Mouse (Mus musculus): ENCODE measurements around the gene Car9.
"Not testable (repeated sequence)": the region's sequence is repeated elsewhere in the genome, so short reads cannot be mapped to it uniquely, and the experiment has no call there.

Gene Car9

DNA sequence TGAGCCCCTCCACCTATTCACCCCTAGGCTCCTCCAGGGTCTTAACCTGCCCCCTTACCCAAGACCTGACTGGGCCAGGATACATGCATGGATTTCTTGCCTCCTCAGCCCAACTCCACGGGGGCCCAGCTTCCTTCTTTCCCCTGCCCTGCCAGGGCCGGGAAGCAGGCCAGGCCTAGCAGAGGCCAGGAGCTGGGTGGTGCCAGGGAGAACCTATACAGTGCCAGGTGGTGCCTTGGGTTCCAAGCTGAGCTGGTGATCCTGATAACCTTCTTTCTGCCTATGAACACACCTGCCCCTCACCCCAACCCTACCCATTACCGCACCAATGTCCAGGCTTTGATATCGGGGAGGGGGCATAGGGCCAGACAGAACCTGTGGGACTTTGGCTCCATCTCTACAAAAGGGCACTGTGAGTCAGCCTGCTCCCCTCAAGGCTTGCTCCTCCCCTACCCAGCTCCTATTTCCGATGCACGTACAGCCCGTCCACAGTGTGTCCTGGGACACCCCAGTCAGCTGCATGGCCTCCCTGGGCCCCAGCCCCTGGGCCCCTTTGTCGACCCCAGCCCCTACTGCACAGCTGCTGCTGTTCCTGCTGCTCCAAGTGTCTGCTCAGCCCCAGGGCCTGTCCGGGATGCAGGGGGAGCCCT is at the start of gene Car9:
Gene Car9, plus strand, starts transcription at position 431 of the 650 bp plus-strand sequence.
- no peak for DNase-seq

DNA sequence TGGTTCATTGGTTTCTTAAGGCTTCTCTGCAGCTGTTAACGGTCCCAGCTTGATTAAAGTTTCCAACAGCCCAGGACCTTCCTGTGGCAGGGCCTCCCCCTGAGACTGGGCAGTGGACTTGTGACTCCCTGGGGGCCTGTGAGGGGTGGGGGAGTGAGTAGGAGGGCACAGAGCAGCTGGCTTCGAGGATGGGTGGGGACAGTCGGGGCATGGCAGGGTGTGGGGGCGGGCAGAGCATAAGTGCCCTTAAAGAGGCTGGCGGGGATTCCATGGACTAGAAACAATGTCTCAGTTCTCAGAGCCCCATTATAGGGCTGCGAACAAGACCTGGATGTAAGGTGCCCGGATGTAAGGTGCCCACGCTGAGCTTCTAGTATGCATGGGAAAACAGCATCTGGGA is 49.6 kb upstream of the Car9 start:
- peak; percentile 38 for DNase-seq

DNA sequence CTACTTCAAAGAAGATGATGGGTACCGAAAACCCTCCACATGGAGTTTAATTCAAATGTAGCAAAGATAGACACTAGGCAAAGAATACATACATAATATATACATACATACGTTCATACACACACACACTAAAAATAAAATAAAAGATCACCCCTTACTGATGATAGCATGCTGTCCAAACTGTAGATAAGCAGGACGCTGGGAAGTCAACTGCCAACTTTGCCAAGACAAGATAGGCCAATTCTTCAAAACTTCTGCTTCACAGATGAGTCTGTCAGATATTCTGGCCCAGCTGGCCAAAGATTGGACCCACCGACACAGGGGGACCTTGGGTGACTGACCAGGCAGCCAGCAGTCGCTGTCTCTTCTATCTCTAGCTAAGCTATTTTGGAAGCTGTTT is 43.7 kb upstream of the Car9 start:
- no peak for DNase-seq

DNA sequence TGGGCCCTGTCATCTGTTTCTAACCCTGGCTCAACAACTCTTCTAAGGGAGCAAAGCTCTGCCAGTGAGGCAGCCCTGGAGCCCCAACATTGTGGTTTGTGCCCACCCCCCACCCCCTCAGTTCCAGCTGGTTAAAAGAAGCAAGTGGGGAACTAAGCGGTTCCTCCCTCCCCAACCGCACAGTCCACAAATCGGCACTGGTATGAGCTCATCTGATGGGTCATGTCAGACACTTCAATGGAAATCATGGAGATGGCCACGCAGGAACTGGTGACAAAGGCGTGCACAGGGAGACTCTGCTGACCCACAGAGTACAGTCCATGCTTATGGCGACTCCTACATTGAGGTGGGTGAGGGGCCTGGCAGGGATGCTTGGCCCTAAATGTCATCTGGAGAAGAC is 40.8 kb upstream of the Car9 start:
- no peak for DNase-seq

DNA sequence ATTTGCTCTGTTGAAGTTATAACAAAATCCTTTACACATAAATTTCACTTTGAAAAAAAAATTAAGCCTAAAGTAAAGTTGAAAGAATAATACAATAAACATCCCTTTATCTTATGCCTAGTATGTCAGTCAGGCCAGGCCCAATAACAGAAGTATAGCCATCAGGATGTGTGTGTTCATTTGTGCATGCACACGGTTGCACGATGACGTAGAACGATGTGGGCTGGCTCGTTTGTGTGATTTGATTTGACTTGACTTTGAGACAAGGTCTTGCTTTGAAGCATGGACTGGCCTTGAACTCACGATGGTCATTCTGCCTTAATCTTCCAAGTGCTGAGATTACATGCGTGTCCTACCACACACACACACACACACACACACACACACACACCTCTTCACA is 39.9 kb upstream of the Car9 start:
- DNase-seq, result no peak

DNA sequence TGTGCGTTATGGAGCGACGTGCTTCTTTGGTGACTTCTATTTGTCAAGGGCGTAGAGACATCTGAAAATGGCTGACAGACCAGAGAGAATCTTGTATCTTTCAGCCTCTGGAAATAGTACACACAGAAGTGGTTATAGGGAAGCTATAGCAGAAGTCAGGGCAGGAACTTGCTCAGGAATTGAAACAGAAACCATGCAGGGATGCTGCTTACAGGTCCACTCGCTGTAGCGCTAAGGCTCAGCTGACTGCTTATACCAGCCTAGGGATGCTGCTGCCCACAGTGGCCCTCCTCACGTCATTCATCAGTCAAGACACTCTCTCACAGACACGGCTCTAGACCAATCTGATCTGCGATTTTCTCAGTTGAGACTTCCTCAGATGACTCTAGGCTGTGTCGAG is 36.5 kb upstream of the Car9 start:
- DNase-seq, result no peak

DNA sequence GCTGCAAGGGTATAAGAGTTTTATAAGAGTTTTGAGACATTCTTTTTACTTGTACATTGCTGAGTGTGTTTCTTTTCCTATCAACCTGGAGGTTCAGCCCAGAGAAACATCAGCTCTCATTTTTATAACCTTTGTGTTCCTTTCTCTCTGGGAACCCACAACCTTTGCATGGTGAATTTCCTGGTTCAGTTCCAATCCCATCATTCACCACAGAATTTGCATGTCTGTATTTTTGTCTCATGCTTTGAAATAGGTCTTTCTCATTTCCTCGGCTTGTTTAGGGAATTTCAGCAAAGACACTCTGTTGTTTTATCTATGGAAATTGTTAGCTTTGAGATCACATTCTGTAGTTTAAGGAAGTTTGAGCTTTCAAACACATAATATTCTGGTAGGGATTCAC is 33.1 kb upstream of the Car9 start:
- DNase-seq, result no peak

DNA sequence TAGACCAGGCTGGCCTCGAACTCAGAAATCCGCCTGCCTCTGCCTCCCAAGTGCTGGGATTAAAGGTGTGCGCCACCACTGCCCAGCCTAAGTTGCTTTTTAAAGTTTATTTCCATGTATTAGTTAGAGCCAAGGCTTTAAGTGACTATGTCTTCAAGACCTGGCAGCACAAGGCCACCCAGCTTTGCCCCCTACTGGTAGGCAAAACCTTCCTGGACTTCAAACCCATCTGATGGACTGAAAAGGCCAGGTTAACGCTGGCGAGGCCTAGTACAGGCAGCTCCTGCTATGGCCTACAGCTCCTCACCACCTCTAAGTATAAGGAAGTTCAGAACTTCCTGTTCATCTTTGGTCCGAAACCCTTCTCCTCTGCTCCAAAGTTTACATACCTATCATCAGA is 30.2 kb upstream of the Car9 start:
- peak; percentile 52 for DNase-seq

DNA sequence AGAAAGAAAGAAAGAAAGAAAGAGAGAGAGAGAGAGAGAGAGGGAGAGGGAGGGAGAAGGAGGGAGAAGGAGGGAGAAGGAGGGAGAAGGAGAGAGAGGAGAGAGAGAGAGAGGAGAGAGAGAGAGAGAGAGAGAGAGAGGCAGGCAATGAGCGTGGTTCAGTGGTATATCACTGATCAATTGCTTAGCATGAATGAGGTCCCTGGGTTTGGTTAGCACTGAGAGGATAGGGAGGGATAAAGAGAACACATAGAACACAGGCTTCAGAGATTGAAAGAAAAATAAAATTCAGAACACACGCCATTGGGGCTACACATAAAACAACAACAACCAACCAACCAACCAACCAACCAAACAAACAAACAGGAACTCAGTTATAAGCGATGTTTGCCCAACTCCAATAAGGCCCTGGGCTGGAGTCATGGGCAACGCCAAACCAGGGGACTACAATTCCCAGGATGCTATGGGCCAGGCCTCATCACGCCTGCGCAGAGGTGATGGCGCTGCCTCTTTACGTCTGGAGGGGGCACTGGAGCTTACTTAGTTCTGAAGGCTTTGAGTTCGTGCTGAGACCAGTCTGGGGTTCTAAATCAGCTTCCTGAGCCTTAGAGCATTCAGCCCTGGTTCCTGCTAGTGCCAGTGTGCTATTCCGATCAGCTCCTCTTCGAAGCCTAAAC is 28.8 kb upstream of the Car9 start:
- DNase-seq, result peak; percentile 91

DNA sequence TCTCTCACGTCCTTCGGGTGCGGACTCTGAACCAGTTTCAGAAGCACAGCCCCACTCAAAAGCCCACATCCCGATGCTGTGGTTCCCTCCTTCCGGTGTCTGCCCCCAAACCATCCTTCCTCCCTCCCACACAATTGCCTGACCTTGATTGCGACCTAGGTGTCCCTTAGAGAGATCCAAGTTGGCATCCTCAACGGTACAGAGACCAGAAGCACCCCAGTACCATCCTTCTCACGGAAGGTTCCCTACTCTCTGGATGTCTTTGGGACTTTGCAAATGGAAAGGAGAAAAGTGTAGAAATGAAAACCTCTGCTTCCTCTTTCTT is 28.3 kb upstream of the Car9 start:
- DNase-seq, result peak; percentile 82

DNA sequence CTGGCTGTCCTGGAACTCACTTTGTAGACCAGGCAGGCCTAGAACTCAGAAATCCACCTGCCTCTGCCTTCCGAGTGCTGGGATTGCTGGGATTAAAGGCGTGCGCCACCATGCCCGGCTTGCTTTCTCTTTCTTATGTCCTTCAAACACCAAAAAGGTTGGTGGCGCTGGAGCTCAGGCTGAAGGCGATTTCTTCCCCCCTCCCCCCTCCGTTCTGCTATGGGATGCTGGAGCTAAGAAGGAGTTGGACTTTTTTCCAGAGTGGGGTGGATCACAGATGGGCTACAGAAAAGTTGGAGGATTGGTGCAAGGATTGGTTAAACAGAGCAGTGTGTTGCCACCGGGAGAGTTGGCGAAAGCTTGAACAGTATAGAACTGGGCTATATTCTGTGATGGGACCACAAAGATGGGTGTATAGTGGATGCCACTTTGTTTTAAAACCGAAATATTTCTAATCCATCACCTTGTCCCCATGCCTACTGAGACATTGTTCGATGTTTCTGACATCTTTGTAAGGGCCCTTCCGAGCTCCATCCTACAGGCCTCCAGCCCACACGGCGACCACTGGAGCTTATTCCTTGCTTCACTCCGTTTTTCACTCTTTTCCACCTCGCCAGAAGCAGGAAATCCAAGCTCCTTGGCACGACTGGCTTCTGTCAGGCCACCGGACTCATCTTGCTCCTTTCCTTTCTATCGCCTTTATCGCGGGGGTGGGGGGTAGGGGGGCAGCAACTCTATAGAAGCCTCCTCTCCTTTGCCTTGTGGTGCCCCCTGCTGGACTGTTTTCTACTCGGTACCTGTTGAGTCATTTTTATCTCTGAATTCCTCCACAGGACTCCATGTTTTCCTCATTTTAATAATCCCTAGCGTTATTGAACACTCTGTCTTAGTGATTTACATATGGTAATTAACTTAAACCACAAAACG is 27.6 kb upstream of the Car9 start:
- DNase-seq, result peak; percentile 87

DNA sequence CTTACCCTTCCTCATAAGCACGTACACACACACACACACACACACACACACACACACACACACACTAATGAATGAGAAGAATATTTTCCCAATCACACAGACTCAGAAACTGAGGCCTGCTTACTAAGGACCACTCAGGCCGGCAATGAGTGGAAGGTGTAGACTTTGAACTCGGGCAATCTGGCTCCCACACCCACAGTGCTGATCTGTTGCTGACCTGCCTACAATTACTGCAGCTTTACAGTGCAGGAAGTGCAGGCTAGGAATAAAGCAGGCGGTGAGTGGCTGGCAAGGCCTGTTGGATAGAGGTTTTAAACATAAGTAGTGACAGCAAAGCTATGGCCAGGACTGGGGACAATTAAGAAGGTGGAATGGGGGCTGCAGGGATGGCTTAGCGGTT is 25.8 kb upstream of the Car9 start:
- DNase-seq, result no peak

DNA sequence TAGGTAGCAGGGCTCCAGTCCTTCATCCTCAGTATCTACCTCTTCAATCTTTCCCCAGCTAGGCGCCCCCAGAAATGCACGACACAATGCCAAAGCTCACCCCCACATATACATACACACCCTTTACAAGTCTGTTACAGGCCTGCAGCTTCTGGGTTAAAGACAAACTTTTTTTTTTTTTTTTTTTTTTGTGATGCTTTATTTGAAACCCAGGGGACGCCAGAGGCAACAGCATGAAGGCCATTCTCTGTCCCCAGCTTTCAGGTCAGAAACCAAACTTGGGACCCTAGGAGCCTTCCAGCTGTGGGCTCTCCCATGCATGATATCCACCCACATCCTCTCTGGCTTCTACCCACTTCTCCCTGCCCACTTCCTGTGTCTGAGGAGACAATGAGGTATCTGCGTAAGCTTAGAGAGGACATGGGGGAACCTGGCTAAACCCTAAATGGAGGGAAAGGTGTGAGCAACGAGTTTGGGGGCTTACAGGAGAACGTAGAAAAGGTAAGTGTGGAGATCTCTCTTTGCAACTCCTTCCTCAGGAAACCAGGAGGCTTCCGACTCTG is 24.8 kb upstream of the Car9 start:
- peak; percentile 80 for DNase-seq

DNA sequence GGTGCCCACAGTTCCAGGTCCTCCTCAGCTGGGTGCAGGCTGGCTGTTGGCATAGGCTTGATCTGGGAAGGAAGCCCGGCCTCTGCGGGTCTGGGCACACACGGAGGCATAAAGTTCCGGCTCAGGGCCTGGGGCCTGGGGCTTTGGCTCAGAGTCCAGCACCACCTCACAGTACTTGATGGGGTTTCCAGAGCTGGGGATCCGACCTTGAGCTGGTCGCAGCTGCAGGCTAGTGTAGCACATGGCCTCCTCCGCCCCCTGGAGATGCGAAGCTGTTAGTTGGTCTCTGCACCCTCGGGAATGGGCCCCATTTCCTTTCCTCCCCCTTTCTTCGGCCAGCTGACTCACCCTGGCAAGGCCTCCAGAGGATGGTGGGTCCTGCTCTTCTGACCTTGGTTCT is 24.2 kb upstream of the Car9 start:
- DNase-seq, result peak; percentile 57

DNA sequence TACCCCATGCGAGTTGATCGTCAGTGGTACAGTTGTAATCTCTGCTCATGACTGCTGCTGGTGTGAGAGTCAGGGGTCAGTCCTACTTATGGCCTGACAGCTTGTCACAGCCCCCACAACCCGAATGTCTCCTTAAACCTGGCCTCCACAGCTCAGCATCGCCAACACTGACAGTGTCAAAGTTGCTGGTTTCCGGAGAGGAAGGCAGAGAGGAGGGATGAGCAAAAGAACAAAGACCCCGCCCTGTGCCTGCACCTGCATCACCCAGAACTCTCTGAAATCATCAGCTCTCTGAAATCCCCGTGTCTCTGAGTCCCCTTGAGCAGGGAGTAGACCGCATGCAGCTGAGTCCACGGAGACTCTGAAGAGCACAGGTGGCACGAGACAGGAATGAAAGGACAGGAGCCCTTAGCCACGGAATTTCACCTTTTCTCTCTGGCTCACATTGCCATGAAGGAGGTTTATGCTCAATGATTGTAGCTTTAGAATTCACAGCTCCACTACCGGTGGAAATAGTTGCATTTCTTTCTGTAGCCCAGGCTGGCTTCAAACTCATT is 23.2 kb upstream of the Car9 start, which contains the start of gene Sit1:
Gene Sit1, minus strand, starts transcription at position 200 of the 557 bp plus-strand sequence.
- peak; percentile 89 for DNase-seq

DNA sequence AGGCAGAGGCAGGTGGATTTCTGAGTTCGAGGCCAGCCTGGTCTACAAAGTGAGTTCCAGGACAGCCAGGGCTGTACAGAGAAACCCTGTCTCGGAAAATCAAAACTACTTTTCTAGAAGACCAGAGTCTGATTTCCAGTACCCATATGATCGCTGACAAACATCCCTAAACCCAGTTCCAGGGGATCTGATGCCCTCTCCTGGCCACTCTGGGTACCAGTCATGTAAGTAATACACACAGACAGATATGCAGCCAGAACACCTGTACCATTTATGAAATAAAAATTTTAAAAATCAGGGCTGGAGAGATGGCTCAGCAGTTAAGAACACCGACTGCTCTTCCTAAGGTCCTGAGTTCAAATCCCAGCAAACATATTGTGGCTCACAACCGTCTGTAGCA is 21.1 kb upstream of the Car9 start:
- DNase-seq, result not testable (repeated sequence)

DNA sequence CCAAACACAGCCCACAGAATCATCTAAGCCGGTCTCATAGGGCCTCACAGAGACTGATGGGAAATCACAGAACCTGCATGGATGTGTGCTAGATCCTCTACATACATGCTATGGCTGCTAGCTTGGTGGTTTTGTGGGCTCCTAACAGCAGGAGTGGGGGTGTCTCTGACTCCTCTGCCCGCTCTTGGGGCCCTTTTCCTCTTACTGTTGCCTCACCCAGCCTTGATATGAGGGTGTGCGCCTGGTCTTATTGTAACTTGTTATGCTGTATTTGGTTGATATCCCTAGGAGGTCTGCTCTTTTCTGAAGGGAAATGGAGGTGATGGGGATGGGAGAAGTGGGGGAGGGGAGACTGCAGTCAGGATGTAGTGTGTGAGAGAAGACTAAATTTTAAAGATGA is 17.2 kb upstream of the Car9 start:
- DNase-seq, result no peak

DNA sequence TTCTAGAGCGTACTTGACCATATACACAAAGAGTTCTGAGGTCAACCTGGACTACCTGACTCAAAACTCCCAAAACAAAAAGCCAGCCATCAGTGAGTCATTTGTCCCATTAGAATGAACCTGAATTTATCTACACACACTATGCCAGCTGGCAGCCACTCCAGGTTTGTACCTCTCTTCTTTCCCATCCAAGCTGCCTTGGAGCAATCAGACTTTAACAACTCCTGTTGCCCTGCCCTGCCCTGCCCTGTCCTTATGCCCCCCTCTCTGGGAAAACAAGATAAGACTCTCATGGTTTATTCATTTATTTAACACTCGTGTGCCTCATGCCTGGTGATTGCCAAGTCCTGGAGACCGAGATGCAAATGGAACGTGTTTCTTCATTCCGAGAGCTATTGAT is 16.0 kb upstream of the Car9 start:
- no peak for DNase-seq

DNA sequence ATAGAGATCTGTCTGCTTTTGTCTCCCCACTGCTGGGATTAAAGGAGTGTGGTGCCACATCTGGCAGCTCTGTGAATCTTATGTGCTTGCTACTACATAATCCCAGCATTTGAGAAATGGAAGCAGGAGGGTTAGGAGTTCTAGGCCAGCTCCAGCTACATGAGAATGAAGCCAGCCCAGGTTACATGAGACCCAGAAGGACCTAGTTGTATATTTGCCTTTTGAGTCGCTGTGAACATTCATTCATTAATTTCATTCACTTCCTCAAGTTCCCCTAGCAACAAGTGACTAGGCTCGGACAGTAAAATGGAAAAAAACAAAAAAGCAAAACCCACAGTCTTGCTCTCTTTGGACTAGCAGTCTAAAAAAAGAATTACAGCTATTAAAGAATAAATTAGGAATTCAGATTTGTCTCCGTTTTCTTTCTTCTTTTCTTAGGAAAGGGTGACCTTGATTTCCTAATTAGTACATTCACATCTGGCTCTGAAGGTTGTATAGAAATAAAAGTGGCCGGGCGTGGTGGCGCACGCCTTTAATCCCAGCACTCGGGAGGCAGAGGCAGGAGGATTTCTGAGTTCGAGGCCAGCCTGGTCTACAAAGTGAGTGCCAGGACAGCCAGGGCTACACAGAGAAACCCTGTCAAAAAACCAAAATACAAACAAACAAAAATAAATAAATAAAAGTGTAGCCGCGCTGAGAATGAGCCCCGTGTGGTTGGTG is 14.5 kb upstream of the Car9 start:
- no peak for DNase-seq

DNA sequence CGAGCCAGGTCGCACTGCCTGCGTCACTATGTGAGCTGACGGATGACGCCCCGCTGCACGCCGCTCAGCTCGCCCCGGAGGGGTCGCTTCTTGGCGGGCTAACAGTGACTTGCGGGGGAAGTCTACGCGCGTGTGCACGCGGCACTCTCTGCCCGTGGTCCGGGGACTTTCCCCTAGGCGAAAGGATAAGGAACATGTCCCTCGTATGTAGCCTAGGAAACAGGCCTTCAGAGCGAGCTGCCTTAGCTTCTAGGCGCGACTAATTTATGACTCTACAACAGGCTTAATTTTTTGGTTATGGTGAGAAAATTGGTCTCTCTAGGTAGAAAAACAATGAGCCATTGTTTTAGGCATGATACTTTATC is 14.0 kb upstream of the Car9 start, which contains the start of gene Ccdc107:
Gene Ccdc107, plus strand, starts transcription at position 80 of the 365 bp plus-strand sequence.
- DNase-seq, result peak; percentile 94

DNA sequence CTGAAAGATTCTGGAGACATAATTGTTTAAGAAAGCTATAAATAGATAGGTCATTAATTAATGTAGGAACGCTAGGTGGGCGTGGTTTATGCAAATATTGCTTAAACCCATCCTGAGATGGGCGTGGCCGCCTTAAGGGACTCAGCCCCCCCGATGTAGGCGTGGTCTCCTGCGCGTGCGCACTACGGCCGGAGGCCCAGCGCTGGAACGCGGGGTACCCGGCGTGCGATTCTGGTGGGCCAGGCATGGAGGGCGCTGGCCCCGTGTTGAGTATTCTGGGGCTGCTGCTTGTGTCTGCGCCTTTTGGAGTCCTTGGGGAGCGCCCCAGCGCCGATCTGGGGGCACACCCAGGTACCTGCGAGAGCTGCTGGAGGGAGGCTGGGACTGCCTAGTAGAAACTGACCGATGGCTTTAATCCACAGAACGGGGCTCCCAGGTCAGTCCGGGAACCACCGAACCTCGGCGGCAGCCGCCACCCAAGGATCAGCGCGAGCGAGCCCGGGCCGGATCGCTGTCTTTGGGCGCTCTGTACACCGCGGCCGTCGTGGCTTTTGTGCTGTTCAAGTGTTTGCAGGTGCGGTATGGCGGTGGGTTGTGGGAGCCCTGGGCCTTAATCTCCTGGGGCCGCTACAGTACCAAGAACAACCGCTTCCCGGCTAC is 13.4 kb upstream of the Car9 start:
- DNase-seq, result peak; percentile 99

DNA sequence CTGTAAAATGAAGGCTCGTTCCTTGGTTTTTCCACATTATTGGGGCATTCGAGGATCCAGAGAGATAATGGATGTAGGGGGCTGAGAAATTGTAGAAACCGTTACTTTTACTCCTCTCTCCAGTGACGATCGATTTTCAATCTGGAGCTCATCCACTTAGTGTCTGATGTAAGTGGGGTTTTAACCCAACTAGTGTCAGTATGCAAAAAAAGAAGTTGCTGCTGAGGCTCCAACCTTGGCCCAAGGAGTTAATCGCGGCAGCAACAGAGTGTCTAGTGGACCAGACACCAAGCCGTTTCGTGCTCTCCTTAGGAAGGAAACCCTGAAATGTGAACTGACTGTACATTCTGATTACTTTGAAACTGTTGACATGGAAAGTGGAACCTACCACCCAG is 12.9 kb upstream of the Car9 start:
- no peak for DNase-seq
